Mouse (Mus musculus) gonadal fat pad, adult 2 months (tissue): ENCODE measurements around the gene BC017158. TPM values are rescaled to one million over a fixed set of nuclear protein-coding genes. Genes with fewer than 3 reads are reported as not detected.

Experiments used
- DNase-seq: peaks from one replicate; pipeline ENCODE4 v3.0.0-alpha.2; 2012; ENCODE audit warnings: low read depth
- polyA plus RNA-seq: library from polyadenylated mRNA; depleted of rRNA; stranded (reverse); fragments of >200 nt; gene quantifications from 2 replicates; pipeline ENCODE4 v1.2.3, GENCODE M21; 2012

BC017158 gene
- polyA plus RNA-seq, 1 experiment: 40.1 TPM

- DNase-seq: no peak
Measured at GRCm38 (mm10) chr7:128256783-128257334, 41.1 kb downstream of the BC017158 start.

GRCm38 (mm10) chr7:128255757-128256156, 42.2 kb downstream of the BC017158 start:
- no peak for DNase-seq

- no peak for DNase-seq
Measured at GRCm38 (mm10) chr7:128254978-128255377, 43.0 kb downstream of the BC017158 start.

GRCm38 (mm10) chr7:128252609-128253008, 45.4 kb downstream of the BC017158 start:
- DNase-seq: no peak

GRCm38 (mm10) chr7:128251946-128252345, 46.0 kb downstream of the BC017158 start:
- DNase-seq: no peak

- DNase-seq: no peak
Measured at GRCm38 (mm10) chr7:128249998-128250397, 48.0 kb downstream of the BC017158 start.

- no peak for DNase-seq
Measured at GRCm38 (mm10) chr7:128248081-128249042, 49.6 kb downstream of the BC017158 start.

GRCm38 (mm10) chr7:128247443-128247842, 50.5 kb downstream of the BC017158 start:
- no peak for DNase-seq

GRCm38 (mm10) chr7:128246496-128247391, 51.2 kb downstream of the BC017158 start, which contains the start of gene Tgfb1i1:
Gene Tgfb1i1, plus strand, starts transcription at chr7:128246812.
- no peak for DNase-seq

- no peak for DNase-seq
Measured at GRCm38 (mm10) chr7:128245547-128245946, 52.4 kb downstream of the BC017158 start.

- no peak for DNase-seq
Measured at GRCm38 (mm10) chr7:128244410-128245025, 53.5 kb downstream of the BC017158 start.

- DNase-seq: no peak
Measured at GRCm38 (mm10) chr7:128243921-128244320, 54.0 kb downstream of the BC017158 start.

- no peak for DNase-seq
Measured at GRCm38 (mm10) chr7:128242331-128242730, 55.6 kb downstream of the BC017158 start.

- DNase-seq: no peak
Measured at GRCm38 (mm10) chr7:128240131-128240784, 57.7 kb downstream of the BC017158 start.

- DNase-seq: no peak
Measured at GRCm38 (mm10) chr7:128238991-128239390, 59.0 kb downstream of the BC017158 start.

GRCm38 (mm10) chr7:128237927-128238778, 59.8 kb downstream of the BC017158 start, which contains the start of gene 9130023H24Rik:
Gene 9130023H24Rik, minus strand, starts transcription at chr7:128238031.
- peak; percentile 79 for DNase-seq

GRCm38 (mm10) chr7:128237593-128237926, 60.4 kb downstream of the BC017158 start:
- no peak for DNase-seq

- DNase-seq: no peak
Measured at GRCm38 (mm10) chr7:128236856-128237592, 60.9 kb downstream of the BC017158 start, which contains the start of gene Armc5. Gene Armc5, plus strand, starts transcription at chr7:128237342.

GRCm38 (mm10) chr7:128236426-128236825, 61.5 kb downstream of the BC017158 start:
- DNase-seq: no peak
